Mouse (Mus musculus) regulatory T cell (primary cell): ENCODE measurements around the gene Ankrd61.

Experiments
- in situ Hi-C: fragments of 300-600 bp; cut with MboI, MseI; formaldehyde crosslinking; loops from one replicate; pipeline ENCODE4 v1.15.1; 2025; ENCODE audit warnings: high pct_unique_total_duplicates

Gene Ankrd61

DNA sequence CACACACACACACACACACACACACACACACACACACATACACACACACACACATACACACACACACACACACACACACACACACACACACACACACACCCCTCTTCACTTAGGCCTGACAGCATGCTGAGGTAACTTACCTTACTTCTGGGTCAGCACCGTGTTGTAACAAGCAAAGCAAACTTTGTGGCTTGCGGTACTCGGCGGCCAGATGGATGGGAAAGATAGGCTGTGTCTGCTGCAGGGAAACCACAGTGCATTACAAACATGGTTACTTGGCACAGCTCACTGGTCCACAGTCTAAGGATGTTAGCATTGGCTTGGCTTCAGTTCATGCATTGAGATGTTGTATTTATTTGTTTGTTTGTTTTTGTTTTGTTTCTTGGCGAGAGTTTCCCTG, 4.1 kb downstream of the Ankrd61 start:
- in situ Hi-C loops = no loop called here

DNA sequence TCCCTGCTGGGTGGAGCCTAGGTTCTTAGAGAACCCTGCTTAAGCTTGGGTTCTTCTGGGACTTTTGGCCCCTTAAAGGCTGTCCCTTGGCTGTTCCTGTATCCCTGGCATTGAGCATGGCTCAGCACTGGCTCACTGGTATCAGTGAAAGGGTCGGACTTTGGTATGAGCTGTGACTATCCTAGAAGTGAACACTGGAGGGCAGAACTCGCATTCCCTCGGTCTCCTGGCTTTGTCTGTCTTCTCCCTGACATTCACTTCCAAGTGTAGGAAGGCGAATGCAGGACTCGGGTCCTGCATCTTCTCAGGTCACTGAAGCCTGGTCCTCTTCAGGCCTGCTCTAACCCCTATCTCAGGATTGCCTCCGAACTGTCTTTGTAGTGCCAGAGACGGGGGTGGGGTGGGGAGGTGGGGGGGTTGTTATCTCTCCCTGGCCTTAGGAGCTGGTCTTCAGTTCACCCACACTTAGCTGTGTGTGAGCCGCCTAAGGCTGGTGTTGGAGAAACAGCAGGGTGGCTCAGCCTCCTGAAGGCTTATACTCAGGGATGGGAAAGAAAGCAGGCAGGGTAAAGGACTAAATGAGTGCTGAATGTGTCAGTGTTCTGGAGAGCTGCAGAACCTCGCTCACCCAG, 5.1 kb downstream of the Ankrd61 start:
- in situ Hi-C loops = no loop called here

DNA sequence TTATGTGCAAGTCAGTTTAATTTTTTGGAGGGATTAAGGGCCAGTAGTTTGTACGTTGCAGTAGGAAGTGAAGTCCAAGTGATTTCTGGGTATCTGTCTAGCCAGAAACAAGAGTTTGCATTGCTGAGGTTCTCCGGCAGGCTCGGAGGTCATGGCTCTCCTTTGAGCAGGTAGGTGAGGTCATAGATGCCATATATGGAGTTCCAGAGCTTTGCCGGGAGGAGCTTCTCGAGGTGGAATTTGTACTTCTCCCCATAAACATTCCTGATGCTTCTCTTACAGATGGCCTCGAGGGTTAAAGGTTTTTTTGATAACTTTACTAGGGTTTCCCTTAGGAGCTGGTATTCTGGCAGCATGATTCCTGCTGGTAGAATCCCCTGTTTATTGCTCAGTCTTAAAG, 6.7 kb downstream of the Ankrd61 start:
- in situ Hi-C loops = no loop called here

DNA sequence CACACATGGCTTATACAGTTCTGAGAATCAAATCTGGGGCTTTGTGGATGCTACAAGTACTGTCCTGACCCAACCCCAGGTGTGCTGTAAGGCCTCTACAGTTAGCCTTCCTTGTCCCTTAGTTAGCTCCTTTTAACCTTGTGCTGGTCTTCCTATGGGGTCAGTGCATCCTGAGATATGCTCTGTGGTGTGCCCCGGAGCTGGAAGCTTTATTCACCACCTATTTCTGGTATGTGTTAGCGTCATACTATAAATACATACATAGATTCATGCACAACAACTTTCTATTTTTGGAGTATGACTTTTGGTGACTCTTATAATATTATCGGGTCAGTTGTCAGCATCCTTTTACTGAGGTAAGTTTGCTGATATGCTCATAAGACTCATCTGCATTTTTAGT, 12.2 kb downstream of the Ankrd61 start:
- in situ Hi-C loops = no loop called here

DNA sequence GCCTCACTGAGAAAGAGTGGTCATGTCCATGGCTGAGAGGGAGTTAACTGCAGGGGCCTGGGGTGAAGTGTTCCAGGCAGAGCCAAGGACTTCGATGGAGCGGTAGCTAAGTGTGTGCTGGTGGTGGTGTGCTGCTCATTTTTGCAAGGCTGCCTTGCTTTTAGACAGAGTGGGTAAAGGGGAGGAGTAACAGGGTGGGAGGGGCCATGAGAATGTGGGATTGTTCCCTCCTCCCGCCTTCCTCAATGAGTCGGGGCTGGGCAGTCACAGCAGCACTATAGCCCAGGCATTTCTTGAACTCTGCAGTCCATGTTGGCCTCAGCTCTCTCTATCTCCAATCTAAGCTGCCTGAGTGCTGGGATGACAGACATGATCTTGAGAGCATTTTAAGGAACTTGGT, 22.9 kb downstream of the Ankrd61 start:
- in situ Hi-C loops = loop anchor here (5.0 to 10.0 kb wide), 2 partner anchors 137 to 230 kb away; no protein-coding TSS in a partner anchor

DNA sequence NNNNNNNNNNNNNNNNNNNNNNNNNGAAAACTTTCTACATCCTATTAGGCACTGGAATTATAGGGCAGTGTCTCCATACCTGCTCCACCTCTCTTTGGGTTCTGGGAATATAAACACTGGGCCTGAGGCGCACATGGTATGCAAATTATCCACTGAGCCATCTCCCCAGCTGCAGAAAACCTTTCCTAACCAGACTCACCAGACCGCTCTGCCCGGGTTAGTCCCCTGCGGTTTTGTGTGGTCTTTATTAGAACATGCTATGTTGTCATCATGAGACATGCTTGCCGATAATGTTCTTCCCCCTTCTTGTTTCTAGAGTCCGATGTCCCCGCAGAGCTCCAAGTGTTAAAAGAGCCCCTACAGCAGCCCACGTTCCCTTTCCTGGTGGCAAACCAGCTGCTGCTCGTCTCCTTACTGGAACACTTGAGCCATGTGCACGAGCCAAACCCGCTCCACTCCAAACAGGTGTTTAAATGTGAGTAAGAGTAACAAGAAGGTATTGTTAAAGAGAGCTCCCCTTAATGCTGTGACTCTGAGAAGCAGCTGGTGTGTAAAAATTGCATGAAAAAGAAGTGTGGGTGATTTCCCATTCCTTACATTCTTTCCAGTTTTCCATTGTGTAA, 25.8 kb downstream of the Ankrd61 start:
- in situ Hi-C loops = loop anchor here (5.0 to 10.0 kb wide), 2 partner anchors 134 to 227 kb away; no protein-coding TSS in a partner anchor
